Mouse (Mus musculus) lung, adult 2 months (tissue): ENCODE measurements around the gene Anapc2.

Experiments used
- CTCF ChIP-seq: fragments of 200-500 bp; IDR thresholded peaks from 2 replicates; pipeline ENCODE4 v1.5.1; 2011; ENCODE audit warnings: mild to moderate bottlenecking, low read length, control low read depth; ENCODE audit not compliant: insufficient read depth
- POLR2A ChIP-seq: fragments of 200-500 bp; IDR thresholded peaks from 2 replicates; pipeline ENCODE4 v1.6.1; 2011; ENCODE audit warnings: low read depth, mild to moderate bottlenecking, control low read depth, low read length, borderline replicate concordance; ENCODE audit errors: extremely low read depth

DNA sequence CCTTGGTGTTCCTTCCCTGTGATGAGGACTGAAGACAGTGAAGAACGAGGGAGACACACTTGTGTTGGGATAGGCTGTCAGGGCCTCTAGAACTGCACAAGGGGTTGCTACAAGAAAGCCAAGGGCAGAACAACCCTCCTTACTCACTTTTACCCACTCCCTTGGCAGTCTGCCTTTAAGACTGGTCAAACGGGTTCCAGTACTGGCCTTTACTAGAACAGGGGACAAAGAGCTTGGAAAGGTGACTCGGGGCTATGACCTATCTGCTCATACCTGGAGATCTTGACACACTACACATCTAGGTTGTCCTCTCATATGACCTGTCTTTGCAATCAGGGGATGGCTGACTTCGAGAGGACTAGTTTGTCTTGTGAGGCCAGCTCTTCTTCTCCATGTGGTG, 34.8 kb upstream of the Anapc2 start:
- TF ChIP-seq CTCF (no peak), POLR2A (no peak)
